Mouse (Mus musculus) adrenal gland, postnatal 10 days (tissue): ENCODE measurements around the gene Cald1. TPM values are rescaled to one million over a fixed set of nuclear protein-coding genes. Genes with fewer than 3 reads are reported as not detected.

Experiments
- DNase-seq: peaks from one replicate; pipeline ENCODE4 v3.0.0; 2021; ENCODE audit warnings: mixed read lengths
- long read RNA-seq, 2 experiments: library from polyadenylated mRNA; stranded (forward); transcript quantifications; one replicate each; pipeline ENCODE4 v2.0.0; 2021
- total RNA-seq, 2 experiments: library from RNA; stranded (reverse); gene quantifications; 2 replicates each; pipeline ENCODE4 v1.2.3; 2021

Cald1 gene
- total RNA-seq, result 10 to 100 TPM; 80.8 to 90.5 TPM
- long read RNA-seq, experiment 1, full-length matches to known transcripts, result 6 of 57 reads
- long read RNA-seq, experiment 1, partial matches to known transcripts, result 44 of 57 reads
- long read RNA-seq, experiment 1, other reads (novel, unspliced or antisense), result 7 of 57 reads
- long read RNA-seq, experiment 2, full-length matches to known transcripts, result 22 of 30 reads
- long read RNA-seq, experiment 2, partial matches to known transcripts, result 4 of 30 reads
- long read RNA-seq, experiment 2, other reads (novel, unspliced or antisense), result 4 of 30 reads

DNA sequence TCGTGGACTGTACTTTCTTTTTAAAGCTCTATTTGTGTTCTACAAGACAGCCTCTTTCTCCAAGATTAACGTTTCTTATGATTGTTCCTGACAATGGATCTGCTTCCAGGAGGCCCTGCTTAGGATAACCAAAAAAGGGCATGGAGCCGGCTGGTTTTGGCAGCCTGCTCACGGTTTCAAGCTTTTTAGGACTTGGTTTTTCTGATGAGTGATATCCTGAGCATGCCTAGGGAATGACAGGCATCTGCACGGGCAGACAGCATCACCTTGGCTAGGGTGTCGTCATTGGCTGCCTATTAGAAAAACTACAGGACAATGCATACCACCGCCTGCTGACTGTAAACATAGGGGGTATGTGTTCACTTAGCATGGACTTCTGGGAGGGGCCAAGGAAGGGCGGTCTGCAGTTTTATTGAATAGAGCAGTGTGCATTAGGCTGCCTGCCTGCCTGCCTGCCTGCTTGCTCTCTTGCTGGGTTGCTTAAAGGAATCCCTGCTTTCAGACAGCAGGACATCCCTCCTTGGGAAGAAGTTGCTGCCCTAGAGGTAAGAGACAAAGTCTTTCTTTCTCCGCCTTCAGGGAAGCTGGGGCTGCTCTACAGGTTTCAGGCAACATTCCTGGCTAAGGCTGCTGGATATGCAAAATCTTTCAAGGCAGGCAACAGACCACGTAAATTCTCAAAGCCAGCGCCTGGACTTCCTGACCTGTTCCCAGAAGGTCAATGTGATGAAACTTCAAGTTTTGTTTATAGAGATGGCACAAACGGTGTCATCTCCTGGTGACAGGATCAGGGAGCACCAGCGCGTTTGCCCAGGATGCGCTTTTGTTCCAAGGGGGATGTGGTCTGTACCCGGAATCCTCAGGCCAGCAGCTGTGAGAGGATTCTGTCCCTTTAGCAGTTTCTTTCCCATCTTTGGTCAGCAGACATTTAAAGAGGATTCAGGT lies at the start of gene Cald1:
Gene Cald1, plus strand, starts transcription at position 380 of the 945 bp plus-strand sequence.
- DNase-seq, result peak; percentile 38

DNA sequence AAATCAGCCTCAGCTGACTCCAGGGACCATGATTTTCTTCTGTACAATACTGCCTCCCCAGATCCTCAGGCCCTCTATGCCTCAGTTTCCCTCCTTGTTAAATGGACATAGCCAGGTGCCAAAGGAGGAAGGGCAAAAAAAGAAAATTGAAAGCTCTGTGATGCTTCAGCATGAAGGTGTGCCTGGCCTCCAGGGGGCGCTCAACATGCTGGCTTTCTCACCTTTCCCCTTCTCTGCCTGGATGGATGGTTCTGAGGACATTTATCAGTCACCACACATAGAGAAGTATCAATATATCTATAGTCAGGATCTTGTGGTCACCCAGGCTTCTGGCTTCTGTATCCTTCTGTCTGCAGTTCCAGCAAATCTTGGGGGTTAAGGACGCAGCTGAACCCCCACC lies 49.3 kb upstream of the Cald1 start:
- DNase-seq, result peak; percentile 80

DNA sequence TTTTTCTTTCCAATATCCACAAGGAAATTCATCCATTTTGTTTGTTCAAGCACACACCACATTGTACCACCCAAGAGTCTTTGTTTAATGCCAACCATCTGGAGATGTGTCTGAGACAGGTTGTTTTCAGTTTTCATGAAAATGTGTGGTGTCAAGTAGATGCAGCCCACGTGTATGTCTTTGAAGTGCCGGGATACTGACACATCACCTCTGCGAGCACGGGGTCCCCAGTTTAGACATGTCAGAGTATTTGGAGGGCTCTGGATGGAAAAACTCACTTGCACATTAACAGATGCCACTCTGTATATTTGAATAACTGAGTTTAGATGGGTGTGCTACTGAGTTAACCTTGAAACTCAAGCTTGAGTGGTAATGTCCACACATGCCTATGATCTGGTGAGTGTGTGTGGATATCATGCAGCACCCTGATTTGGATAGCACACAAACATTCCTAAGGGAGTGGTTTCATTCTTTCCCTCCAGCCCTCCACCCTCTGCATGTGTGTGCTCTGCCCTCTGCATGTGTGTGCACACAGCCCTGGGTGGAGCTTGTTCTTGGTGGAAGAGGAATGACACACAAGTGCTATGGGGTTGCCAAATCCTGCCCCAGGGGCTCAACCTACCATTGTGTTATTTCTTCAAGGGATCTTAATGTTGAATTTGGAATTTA lies 45.7 kb upstream of the Cald1 start:
- DNase-seq, result no peak

- no peak for DNase-seq
Observed at GRCm38 (mm10) chr6:34554291-34554997, 43.9 kb upstream of the Cald1 start.

DNA sequence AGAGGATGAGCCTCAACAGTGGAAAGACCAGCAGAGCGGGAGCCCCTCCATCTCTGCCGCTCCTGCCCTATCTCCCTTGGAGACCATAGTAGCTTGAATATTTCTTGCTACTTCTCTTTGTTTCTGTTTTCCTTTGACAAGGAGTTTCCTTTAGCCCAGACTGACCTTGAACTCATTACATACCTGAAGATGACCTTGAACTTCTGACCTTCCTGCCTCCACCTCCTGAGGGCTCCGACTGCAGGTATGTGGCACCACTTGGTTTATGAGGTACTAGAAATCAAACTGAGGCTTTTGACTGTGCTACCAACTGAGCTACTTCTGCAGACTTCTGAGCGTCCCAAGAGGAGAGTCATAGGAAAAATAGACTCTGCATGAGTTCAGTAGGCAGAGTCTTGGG lies 38.8 kb upstream of the Cald1 start:
- DNase-seq, result no peak

- peak; percentile 28 for DNase-seq
Observed at GRCm38 (mm10) chr6:34565176-34565880, 33.0 kb upstream of the Cald1 start.

DNA sequence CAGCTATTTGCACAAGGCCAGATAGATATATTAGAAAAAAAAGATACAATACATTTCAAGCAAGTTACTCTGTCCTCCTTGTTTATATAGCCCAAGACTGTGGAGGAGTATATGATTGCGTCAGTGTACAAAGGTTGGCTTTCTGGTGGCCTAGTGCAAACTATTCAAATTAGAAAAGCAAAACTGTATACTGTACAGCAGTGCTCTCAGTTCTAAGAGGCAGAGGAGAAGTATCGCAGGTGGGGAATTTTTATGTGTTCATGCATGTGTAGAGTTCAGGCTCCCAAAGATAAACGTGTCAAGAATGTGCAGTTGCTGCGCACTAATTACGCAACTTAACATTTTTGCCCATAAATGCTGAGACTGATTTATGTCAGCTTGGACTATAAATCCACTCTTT lies 31.0 kb upstream of the Cald1 start:
- no peak for DNase-seq

DNA sequence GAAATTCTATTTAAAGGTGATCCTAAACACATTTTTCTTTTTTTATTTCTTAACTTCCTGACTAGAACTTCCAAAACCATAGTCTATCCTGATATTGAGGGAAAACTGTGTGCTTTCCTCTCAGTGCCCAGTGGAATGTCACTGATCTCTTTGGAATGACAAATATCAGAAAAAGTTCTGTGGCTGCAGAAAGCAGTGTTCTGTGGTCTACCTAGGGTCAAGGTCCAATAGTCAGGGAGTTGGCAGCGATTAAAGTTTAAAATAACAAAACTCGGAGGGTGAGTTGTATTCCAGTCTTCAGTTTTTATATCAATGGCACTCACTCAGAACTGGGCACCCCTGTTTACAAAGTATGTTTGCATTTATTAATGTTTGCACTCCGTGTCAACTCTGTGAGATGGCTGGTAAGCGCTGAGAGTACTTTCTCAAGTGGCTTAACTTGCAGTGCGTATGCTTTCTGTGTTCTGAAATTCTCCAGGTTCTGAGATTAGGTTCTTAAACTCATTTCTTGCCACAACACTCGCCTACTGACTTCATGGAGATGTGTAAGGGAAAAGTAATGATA lies 18.7 kb upstream of the Cald1 start:
- DNase-seq, result peak; percentile 19

DNA sequence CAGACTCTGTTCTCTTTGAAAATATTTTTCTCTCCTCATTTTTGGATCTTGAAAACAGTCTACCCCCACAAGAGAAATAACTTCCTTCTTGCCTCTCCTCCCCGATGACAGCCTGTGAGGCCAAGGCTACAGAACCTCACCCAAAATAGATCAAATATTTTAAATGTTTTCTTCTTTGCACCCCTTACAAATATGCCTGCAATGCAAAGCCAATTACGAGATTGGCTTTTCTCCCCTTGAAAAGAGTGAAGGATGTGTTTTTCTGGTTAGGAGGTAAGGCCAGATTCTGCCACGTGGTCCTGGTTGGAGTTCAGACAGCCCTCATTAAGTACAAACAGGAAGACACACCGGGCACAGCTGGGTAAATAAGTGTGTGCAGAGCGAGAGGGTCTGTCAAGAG lies 14.9 kb upstream of the Cald1 start:
- DNase-seq, result no peak

GRCm38 (mm10) chr6:34588066-34588465 lies 10.2 kb upstream of the Cald1 start:
- DNase-seq, result no peak

GRCm38 (mm10) chr6:34590716-34591115 lies 7.6 kb upstream of the Cald1 start:
- DNase-seq, result no peak

DNA sequence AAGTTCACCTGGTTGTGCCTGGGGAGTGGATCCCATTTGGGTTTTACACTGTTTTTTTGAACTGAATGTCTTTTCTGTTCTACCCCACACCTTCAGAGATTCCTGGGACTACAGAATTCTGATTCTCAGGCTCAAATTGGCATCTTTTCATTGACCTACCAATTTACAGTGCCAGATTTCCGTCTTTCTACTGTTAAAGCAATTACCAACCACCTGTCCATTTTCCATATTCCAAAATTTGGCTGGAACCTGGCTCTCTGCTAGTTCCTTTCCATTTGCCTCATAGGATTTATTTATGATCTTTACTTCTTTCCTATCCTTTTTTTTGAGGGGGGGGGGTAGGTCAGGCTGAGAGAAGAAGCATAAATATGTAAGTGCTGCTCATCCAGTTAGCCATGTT lies 4.9 kb upstream of the Cald1 start:
- DNase-seq, result no peak

DNA sequence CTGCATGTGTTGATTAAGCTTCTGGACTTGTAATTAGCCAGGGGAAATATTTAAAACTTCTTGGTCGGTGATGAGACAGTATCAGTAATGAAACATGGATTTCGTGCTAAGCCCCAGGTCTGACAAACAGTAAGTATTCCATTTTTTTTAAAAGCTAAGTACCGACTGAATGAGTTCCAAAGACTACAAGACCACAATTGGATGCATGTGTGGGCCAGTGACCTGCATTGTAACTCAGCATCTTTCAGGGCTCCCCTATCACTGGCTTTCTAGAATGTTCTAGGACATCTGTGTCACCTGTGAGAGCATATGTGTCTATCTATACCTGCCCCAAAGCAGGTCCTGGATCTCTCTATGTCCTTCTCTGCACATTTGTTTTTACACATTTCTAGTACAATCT lies 984 bp upstream of the Cald1 start:
- DNase-seq, result no peak

GRCm38 (mm10) chr6:34599171-34599570 lies 871 bp downstream of the Cald1 start:
- DNase-seq, result no peak

DNA sequence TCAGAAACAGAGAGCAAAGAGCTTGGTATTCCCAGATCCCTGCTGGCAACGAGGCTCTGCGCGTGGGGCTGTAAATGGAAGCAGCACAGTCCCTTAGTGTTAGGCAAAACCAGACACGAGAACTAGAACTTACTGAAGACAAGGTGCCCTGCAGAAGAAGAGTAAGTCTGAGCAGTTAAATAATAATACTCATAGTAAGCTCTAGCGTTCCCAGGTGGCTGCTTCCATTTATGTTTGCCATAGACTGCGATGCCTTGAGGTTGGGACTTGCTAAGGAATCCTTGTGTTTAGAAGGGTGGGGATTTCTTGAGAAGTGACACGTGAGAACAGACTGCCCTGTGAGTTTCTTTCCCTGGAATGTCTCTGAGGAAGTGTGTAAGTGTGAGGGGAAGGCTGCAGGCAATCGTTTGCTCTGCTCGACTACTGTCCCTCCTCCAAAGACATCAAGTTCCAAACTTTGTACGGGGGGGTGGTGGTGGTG lies 1.4 kb downstream of the Cald1 start:
- DNase-seq, result no peak

DNA sequence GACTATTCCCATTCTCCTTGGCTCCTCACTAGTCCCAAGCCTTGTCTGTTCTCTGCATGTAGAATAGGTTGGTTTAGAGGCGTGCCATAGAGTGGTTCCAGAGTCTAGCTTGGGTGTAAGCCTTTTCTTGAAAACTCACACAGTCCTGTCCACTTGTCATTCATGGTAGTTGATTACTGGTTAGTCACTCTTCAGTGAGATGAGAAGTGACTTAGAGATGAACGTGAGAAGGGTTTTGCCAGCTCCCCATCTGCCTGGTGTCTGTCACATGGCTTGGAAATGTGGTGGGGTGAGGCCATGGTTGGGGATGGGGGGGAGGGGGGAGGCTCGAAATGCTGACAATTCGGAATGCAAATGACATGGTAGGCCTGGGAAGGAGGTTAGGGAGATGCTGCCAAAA lies 2.5 kb downstream of the Cald1 start:
- no peak for DNase-seq

DNA sequence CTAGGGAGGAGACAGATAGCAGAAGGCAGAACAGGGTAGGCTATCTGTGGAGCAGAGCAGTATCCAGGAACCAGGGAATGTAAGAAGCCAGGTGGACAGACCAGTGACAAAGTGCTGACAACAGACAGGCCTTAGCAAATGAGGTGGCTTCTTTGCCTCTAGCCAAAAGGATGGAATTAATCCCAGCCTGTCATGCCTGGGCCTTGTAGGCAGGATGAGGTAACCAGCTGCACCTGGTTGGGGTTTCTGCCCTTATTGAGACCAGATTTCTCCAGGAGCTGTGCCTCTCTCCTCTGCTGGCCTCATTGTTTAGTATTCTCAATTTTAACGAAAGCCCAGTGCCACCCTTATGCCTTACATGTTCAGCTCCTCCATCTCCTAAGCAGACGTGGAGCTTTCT lies 3.8 kb downstream of the Cald1 start:
- no peak for DNase-seq

DNA sequence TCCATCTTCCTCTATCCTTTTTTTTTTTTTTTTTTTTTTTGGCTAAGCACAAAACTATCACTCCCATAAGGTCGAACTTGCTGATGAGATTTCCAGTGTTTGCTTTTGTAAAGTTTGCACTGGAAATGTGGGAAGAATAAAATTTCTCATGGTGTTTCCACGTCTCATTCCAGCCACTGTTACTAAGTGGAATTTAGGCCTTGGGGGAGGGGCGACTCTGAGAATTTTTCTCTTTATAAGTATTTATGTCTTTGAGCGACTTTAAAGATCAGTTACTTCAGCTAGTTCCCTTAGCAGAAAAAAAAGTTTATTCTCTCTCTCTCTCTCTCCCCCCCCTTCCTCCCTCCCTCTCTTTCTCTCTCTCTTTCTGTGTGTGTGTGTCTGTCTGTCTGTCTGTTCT lies 8.1 kb downstream of the Cald1 start:
- no peak for DNase-seq

- DNase-seq, result no peak
Observed at GRCm38 (mm10) chr6:34608603-34609002, 10.3 kb downstream of the Cald1 start.

GRCm38 (mm10) chr6:34609892-34610829 lies 11.9 kb downstream of the Cald1 start:
- DNase-seq, result peak; percentile 47
